Mouse (Mus musculus) forelimb bud, embryonic 11.5 days (tissue): ENCODE results near the gene Hist2h2be.
"Not testable (repeated sequence)": the region's sequence is repeated elsewhere in the genome, so short reads cannot be mapped to it uniquely, and the experiment has no call there.

Source experiments
- DNase-seq: peaks from one replicate; pipeline ENCODE4 v3.0.0-alpha.2; 2012; ENCODE audit warnings: low read depth, low spot score

Hist2h2be gene

GRCm38 (mm10) chr3:96198601-96199251 is 22.2 kb upstream of the Hist2h2be start:
- not testable (repeated sequence) for DNase-seq

GRCm38 (mm10) chr3:96199731-96200130 is 21.2 kb upstream of the Hist2h2be start:
- DNase-seq = no peak

GRCm38 (mm10) chr3:96207819-96208218 is 13.1 kb upstream of the Hist2h2be start:
- DNase-seq = no peak

GRCm38 (mm10) chr3:96209242-96209641 is 11.7 kb upstream of the Hist2h2be start:
- DNase-seq = no peak

- peak; percentile 32 for DNase-seq
These were observed 1.7 kb upstream of the Hist2h2be start for GRCm38 (mm10) chr3:96219191-96219641.

GRCm38 (mm10) chr3:96219661-96220130 is 1.2 kb upstream of the Hist2h2be start, which contains the start of the genes Bola1 and Hist2h2ab:
TSS of gene Bola1 (minus strand) at chr3:96219709.
TSS of gene Hist2h2ab (plus strand) at chr3:96219865.
- peak; percentile 91 for DNase-seq

GRCm38 (mm10) chr3:96220131-96220764 is 671 bp upstream of the Hist2h2be start:
- peak; percentile 73 for DNase-seq

GRCm38 (mm10) chr3:96221640-96222038 is 720 bp downstream of the Hist2h2be start:
- DNase-seq = no peak

GRCm38 (mm10) chr3:96222774-96223173 is 1.9 kb downstream of the Hist2h2be start:
- DNase-seq = no peak

- no peak for DNase-seq
These were observed 4.5 kb downstream of the Hist2h2be start for GRCm38 (mm10) chr3:96225421-96225820.

- no peak for DNase-seq
These were observed 6.1 kb downstream of the Hist2h2be start for GRCm38 (mm10) chr3:96226695-96227648.

- no peak for DNase-seq
These were observed 7.9 kb downstream of the Hist2h2be start for GRCm38 (mm10) chr3:96228828-96229227.

GRCm38 (mm10) chr3:96230404-96230803 is 9.5 kb downstream of the Hist2h2be start:
- DNase-seq = no peak

GRCm38 (mm10) chr3:96230910-96231757 is 10.2 kb downstream of the Hist2h2be start:
- no peak for DNase-seq

- DNase-seq = no peak
These were observed 10.8 kb downstream of the Hist2h2be start for GRCm38 (mm10) chr3:96231758-96232120.

GRCm38 (mm10) chr3:96234914-96235313 is 14.0 kb downstream of the Hist2h2be start:
- no peak for DNase-seq

GRCm38 (mm10) chr3:96235836-96236235 is 14.9 kb downstream of the Hist2h2be start:
- DNase-seq = no peak

GRCm38 (mm10) chr3:96236834-96237334 is 16.0 kb downstream of the Hist2h2be start:
- no peak for DNase-seq

- peak; percentile 41 for DNase-seq
These were observed 16.5 kb downstream of the Hist2h2be start for GRCm38 (mm10) chr3:96237335-96237903.

GRCm38 (mm10) chr3:96237904-96238511 is 17.1 kb downstream of the Hist2h2be start:
- peak; percentile 55 for DNase-seq
